Mouse (Mus musculus) ZHBTc4 (cell line): ENCODE results near the gene Mst1.

Experiments
- DNase-seq: peaks from one replicate; pipeline ENCODE4 v3.0.0-alpha.2; 2011; ENCODE audit warnings: low read depth, low spot score

Mst1 gene

GRCm38 (mm10) chr9:108095949-108096712 is 15.9 kb downstream of the Mst1 start:
- DNase-seq = no peak

GRCm38 (mm10) chr9:108099619-108100018 is 19.4 kb downstream of the Mst1 start:
- DNase-seq = no peak

DNA sequence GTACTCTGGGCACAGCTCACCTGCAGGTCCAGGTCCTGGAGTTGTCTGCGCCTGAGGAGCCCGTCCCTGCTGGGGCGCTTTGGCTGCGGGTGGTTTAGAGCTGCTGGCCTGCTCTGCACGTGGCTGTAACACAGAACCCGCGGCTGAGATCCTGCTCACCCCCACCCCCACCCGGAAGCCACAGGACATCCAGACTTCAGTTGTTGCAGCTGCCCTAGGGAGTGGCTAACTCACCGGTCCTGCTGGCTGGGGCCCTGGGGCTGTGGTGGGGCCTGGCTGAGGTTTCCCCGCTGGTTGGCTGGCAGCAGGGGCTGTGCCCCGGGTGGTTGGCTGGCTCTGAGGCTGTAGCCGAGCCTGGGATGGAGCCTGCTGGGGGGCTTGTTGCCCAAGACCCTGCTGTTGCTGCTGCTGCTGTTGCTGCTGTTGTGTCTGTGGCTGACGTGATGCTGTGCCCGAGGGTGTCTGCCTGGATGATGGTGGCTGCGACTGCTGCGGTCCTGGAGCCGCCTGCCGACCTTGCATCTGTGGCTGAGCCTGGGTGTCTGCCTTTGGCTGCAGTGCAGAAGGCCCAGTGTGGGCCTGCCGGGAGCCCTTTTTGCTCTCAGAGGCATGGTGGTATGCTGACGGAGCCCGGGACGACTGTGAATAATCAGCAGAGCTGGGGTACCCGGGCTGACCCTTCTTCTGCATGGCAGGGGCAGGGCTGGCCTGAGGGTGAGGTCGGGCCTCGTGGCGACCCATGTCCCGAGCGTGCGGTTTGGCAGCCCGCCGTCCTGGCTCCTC is 24.7 kb downstream of the Mst1 start:
- DNase-seq = peak; percentile 89

GRCm38 (mm10) chr9:108105549-108105863 is 25.3 kb downstream of the Mst1 start:
- no peak for DNase-seq

GRCm38 (mm10) chr9:108106090-108106489 is 25.9 kb downstream of the Mst1 start:
- peak; percentile 63 for DNase-seq

GRCm38 (mm10) chr9:108107867-108108266 is 27.6 kb downstream of the Mst1 start:
- no peak for DNase-seq

DNA sequence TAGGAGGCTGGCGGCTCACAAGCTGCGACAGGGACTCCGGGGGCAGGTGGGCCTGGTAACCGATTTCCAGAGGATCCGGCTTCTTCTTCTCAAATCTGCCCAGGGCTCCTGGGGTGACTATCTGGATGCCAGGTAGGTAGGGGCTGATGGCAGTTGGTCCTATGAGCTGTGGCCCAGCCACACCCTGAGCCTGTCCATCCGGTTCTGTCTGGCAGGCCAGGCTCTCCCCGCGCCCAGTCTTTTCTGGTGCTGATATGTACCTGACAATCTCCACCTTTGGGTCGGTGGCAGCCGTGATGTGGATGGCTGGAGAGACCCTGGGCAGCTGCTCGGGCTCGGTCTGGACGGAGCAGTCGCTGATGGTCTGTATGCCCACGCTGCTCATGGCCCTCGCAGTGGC is 29.9 kb downstream of the Mst1 start:
- peak; percentile 26 for DNase-seq

DNA sequence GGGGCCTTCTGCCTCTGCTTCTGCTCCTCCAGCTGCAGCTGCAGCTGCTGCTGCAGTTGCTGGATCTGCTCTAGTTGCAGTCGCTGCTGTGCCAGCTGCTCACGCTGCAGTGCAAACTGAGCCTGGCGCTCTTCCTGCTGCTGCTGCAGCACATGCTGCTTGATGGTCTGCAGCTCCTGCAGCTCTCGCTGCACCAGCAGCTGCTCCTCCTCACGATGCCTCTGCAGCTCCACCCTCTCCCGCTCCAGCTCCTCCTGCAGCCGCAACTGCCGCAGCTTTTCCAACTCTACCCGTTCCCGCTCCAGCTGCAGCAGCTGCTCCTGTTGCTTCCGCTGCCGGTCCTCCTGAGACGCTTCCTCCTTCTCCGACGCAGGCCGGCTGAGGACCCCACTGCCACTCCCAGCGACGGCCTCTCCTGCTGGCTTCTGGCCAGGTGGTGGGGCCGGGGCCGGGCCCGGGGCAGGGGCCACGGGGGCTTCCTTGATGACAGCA is 30.9 kb downstream of the Mst1 start:
- peak; percentile 21 for DNase-seq

- DNase-seq = peak; percentile 19
Measured at GRCm38 (mm10) chr9:108111593-108112121, 31.4 kb downstream of the Mst1 start.

GRCm38 (mm10) chr9:108112719-108113340 is 32.6 kb downstream of the Mst1 start:
- DNase-seq = no peak

- DNase-seq = peak; percentile 16
Measured at GRCm38 (mm10) chr9:108115290-108116077, 35.2 kb downstream of the Mst1 start.

GRCm38 (mm10) chr9:108117143-108117542 is 36.9 kb downstream of the Mst1 start:
- DNase-seq = no peak

- no peak for DNase-seq
Measured at GRCm38 (mm10) chr9:108119891-108120411, 39.7 kb downstream of the Mst1 start.

GRCm38 (mm10) chr9:108120671-108121070 is 40.4 kb downstream of the Mst1 start:
- DNase-seq = no peak

DNA sequence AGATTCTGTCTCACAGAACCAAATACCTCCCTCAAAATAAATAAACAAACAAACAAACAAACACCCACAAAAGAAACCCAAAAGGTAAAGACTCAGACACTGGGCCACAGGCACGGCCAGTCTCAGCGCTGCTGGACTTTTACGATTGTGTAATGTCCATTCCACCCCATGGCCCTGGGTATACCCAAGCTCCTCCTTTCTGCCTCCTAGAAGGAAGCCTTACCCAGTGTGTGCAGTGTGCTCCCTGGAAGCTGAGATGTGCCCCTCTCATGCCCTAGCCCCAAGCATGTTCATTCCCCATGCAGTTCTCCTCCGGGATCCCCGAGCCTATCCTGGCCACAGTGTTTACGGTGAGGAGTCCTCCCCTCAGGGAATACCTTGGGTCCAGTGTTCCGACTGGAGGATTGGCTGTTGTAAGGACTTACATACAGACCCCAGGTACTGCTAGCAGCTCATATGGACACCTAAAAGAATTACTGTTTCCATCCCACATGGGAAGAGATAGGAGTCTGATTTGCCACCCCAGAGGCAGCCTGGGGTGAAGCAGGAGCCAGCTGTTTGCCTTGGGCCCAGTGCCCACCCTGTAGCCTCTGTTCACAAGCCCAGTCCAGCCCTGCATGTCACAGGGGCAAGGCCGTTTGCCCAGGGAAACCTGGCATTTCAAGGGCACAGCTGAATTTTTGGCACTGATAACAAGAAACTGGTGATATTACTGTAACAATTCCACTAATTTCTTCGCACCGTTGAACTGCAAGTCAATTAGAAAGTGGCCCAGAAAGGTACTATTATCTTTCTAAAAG is 41.1 kb downstream of the Mst1 start:
- no peak for DNase-seq

DNA sequence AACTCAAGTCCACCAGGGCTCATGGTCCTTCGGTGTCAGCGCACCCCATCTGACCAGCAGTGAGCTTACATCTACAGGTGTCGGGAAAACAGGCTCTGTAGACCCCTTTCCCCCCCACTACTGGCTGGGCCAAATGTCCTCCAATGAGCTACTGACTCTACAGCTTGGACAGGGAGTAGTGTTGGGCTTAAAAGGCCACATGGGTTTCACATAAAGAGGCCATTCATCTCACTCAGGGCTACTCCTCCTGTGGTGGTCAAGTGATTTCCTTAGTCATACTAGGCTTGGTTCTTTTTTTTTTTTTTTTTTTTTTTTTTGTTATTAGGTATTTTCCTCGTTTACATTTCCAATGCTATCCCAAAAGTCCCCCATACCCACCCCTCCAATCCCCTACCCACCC is 43.7 kb downstream of the Mst1 start:
- no peak for DNase-seq

DNA sequence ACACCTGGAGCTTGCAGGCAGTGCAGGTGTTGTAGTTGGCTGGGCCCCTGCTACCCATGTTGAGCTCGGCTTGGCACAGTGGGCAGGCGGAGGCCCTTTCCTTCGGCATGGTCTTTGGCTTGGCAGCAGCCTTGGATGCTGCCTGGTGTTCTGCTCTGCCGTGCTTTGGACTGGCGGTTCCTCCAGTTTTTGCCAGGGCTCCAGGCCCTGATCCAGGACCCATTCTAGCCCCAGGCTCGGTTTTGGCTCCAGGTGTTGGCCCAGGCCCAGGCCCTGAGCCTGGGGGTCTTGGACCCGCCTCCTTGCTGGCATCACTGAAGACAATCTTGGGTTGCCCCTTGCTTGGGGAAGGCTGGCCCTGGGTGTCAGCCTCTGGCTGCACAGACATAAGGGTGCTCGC is 45.5 kb downstream of the Mst1 start:
- no peak for DNase-seq

DNA sequence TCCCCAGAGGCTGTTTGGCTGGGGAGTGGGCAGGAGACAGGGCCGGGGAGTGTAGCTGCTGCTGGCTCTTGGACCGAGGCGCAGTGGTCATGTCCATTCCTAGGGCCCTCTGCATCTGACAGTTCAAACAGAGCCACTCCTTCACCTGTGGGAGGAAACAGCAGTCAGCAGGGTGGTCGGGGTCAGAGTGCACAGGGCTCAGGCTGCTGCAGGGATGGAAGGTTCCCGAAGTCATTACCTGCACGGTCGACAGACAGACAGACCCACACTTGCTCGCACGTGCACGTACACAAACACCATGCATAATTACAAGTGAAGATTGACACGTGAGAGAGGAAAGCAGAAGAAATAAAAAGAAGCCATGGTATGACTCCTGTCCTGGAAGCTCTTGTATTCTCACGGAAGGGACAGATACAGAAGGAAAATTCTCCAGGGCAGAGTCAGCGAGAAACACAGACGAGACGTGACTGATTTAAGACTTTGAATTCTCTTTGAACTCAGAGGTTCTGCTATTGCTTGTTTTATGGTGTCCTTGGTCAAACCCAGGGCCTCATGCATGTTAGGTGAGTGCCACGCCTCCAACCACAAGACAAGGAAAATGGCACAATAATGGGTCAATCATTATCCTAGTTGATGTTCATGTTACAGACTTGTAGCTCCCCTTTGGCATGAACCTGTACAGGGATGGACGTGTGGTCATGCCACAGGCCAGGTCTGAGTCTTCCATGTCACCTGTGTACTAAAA is 46.4 kb downstream of the Mst1 start:
- DNase-seq = no peak

- DNase-seq = no peak
Measured at GRCm38 (mm10) chr9:108128248-108128647, 48.0 kb downstream of the Mst1 start.
